In the genomic region with DNA sequence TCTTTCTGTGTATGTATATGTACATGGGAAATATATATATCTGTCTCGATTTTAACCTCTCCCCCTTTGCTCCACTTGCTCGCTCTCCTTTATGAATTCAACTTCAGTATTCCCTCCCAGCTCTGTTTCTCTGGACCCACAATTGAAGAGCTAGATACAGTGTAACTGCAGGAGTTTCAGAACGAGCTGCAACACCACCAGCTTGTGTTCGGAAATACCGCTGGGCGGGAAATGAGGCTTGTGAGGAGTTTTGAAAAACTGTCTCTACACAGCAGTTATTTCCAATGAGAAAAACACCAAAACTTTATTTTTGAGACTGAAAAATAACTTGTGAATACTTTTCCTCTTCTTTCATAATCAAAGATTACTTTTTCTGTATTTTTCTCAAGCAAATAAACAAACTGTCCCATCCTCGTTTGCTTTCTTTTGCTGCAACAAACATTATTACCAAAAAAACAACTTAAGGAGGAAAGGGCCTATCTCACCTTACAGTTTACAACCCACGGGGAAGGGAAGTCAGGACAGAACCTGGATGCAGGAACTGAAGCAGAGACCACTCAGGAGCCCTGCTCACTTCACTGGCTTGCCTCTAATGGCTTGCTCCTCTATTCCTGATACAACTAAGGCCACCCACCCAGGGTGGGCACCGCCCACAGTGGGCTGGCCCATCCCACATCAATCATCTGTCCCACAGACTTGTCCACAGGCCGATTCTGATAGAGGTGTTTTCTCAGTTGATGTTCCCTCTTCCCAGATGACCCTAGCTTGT, we compare ENCODE assay signal across 8 mouse cellular contexts. TPM values are rescaled to one million over a fixed set of nuclear protein-coding genes. Genes with fewer than 3 reads are reported as not detected.
DNase-seq lines count a peak whose midpoint lies in the region; ATAC-seq and TF ChIP-seq lines count a peak whose summit lies in the region.

No protein-coding gene starts in this region.

- no peak for DNase-seq in layer of hippocampus, adult 2 months (ENCODE audit: low spot score in 2 of 2)
- no peak for DNase-seq in layer of hippocampus, postnatal 10 days (ENCODE audit: low spot score in 2 of 2)
- DNase-seq in ZHBTc4 (ENCODE audit: low read depth, low spot score): peak; percentile 77
- DNase-seq in retina, postnatal 1 day: peak; percentile 28
- no peak for DNase-seq in ovary, postnatal 10 days (ENCODE audit: low spot score)
- DNase-seq in urinary bladder, postnatal 25 days (ENCODE audit: low spot score): no peak
- DNase-seq in thymus, postnatal 4 days: no peak

- peak overlapping the region; percentile 86; the same call in 1 of the 2 replicates for H3K27ac ChIP-seq in layer of hippocampus, adult 2 months

- no peak for TF ChIP-seq CTCF in layer of hippocampus, adult 2 months (conservative IDR thresholded peaks at IDR 0.05)

- no peak overlapping the region for H3K4me3 ChIP-seq in layer of hippocampus, adult 2 months

- peak; percentile 34 for ATAC-seq in granulocyte monocyte progenitor cell, adult 5-6 weeks (replicated peaks; ENCODE audit: poor library complexity, severe bottlenecking)

RNA-seq across cellular contexts. Expression of a gene that starts 1.3 kb away (rescaled TPM):
- total RNA-seq in layer of hippocampus, adult 2 months (2021): 10 to 100 TPM; 41.1 to 43.5 TPM
- 10 to 100 TPM; 36.7 to 38.6 TPM for total RNA-seq in layer of hippocampus, postnatal 10 days (2021)
- 34.0 and 35.4 TPM in 2 replicates for total RNA-seq in granulocyte monocyte progenitor cell, adult 5-6 weeks (2014; fragmentation: Nextera tagmentation)
- 41.4 and 52.3 TPM in 2 replicates for total RNA-seq in granulocyte monocyte progenitor cell, adult 5-6 weeks (2017)

Comparison
In these comparisons a context has a peak if more than half of its experiments do, and no peak if none do; other contexts are left out.
1. DNase-seq: peak in ZHBTc4 (single experiment) and retina, postnatal 1 day (single experiment); none in layer of hippocampus, adult 2 months (0 of 2), layer of hippocampus, postnatal 10 days (0 of 2), ovary, postnatal 10 days (single experiment), urinary bladder, postnatal 25 days (single experiment) and thymus, postnatal 4 days (single experiment).